Mouse (Mus musculus) MEL (cell line): Measurements from ENCODE around the gene Pam16. TPM values are rescaled to one million over a fixed set of nuclear protein-coding genes. Genes with fewer than 3 reads are reported as not detected.

ENCODE experiments used
- DNase-seq: peaks from one replicate; pipeline ENCODE4 v3.0.0; 2011; ENCODE audit warnings: low read depth, low spot score
- H3K27ac ChIP-seq: 2 replicates; pipeline ENCODE4 v1.5.1; 2012; ENCODE audit warnings: low read depth, mild to moderate bottlenecking, control low read depth, low read length, moderate library complexity; ENCODE audit not compliant: control insufficient read depth
- H3K27me3 ChIP-seq, 2 experiments: fragments of 150-350 bp in 1 of 2; sonication (generic) in 1 of 2; 2 replicates each; pipeline ENCODE4 v1.6.1; 2012; ENCODE audit warnings: low read length in 2 of 2, mild to moderate bottlenecking in 2 of 2, improper control_type of control experiment in 1 of 2, moderate library complexity in 1 of 2; ENCODE audit not compliant: insufficient read depth in 2 of 2, control insufficient read depth in 1 of 2
- H3K36me3 ChIP-seq, 2 experiments: 2 replicates each; pipeline ENCODE4 v1.6.1; 2012 to 2014; ENCODE audit warnings: low read length in 2 of 2, improper control_type of control experiment in 1 of 2, inconsistent platforms in 1 of 2, mild to moderate bottlenecking in 1 of 2; ENCODE audit not compliant: insufficient read depth in 2 of 2, control insufficient read depth in 1 of 2
- H3K4me1 ChIP-seq, 2 experiments: fragments of 150-350 bp in 1 of 2; sonication (generic) in 1 of 2; 2 replicates each; pipeline ENCODE4 v1.6.1; 2012; ENCODE audit warnings: low read length in 2 of 2, improper control_type of control experiment in 1 of 2, mild to moderate bottlenecking in 1 of 2; ENCODE audit not compliant: insufficient read depth in 2 of 2, control insufficient read depth in 1 of 2
- H3K4me3 ChIP-seq, 2 experiments: fragments of 150-350 bp in 1 of 2; sonication (generic) in 1 of 2; 2 replicates each; pipeline ENCODE4 v1.5.1; 2012; ENCODE audit warnings: low read depth in 2 of 2, low read length in 2 of 2, mild to moderate bottlenecking in 2 of 2, moderate library complexity in 2 of 2, control low read depth in 1 of 2, improper control_type of control experiment in 1 of 2; ENCODE audit not compliant: control insufficient read depth in 1 of 2, insufficient read depth in 1 of 2
- H3K79me2 ChIP-seq: 2 replicates; pipeline ENCODE4 v1.6.1; 2012; ENCODE audit warnings: mild to moderate bottlenecking, low read length, moderate library complexity; ENCODE audit not compliant: control insufficient read depth, poor library complexity, insufficient read depth
- H3K9ac ChIP-seq: 2 replicates; pipeline ENCODE4 v1.6.1; 2012; ENCODE audit warnings: low read depth, mild to moderate bottlenecking, control low read depth, low read length, moderate library complexity; ENCODE audit not compliant: control insufficient read depth, poor library complexity, severe bottlenecking
- H3K9me3 ChIP-seq: fragments of 150-350 bp; sonication (generic); replicated peaks from 2 replicates; pipeline ENCODE4 v1.6.1; 2012; ENCODE audit warnings: mild to moderate bottlenecking, low read length, improper control_type of control experiment, moderate library complexity; ENCODE audit not compliant: insufficient read depth
- BHLHE40 ChIP-seq: IDR thresholded peaks from 2 replicates; pipeline ENCODE4 v1.6.1; 2012; ENCODE audit warnings: low read depth, mild to moderate bottlenecking, inconsistent platforms, low read length, improper control_type of control experiment, borderline replicate concordance
- CTCF ChIP-seq, 3 experiments: IDR thresholded peaks in 2 of 3; conservative IDR thresholded peaks in 1 of 3; 2 replicates each; pipeline ENCODE4 v1.5.1; 2011 to 2012; ENCODE audit warnings: low read length in 3 of 3, low read depth in 2 of 3, mild to moderate bottlenecking in 2 of 3, improper control_type of control experiment in 1 of 3, inconsistent platforms in 1 of 3, mixed read lengths in 1 of 3, moderate library complexity in 1 of 3; ENCODE audit not compliant: control insufficient read depth in 1 of 3, insufficient read depth in 1 of 3, poor library complexity in 1 of 3, severe bottlenecking in 1 of 3
- ELF1 ChIP-seq: IDR thresholded peaks from 2 replicates; pipeline ENCODE4 v1.6.1; 2014; ENCODE audit warnings: low read depth, mild to moderate bottlenecking, inconsistent platforms, low read length, improper control_type of control experiment, moderate library complexity
- EP300 ChIP-seq, 2 experiments: IDR thresholded peaks; 2 replicates each; pipeline ENCODE4 v1.6.1; 2011; ENCODE audit warnings: improper control_type of control experiment in 2 of 2, low read length in 2 of 2, low read depth in 1 of 2, mild to moderate bottlenecking in 1 of 2
- HCFC1 ChIP-seq: IDR thresholded peaks from 2 replicates; pipeline ENCODE4 v1.6.1; 2012; ENCODE audit warnings: low read depth, mild to moderate bottlenecking, inconsistent platforms, low read length, improper control_type of control experiment, moderate library complexity
- NRF1 ChIP-seq: IDR thresholded peaks from 2 replicates; pipeline ENCODE4 v1.6.1; 2014; ENCODE audit warnings: low read depth, mild to moderate bottlenecking, inconsistent platforms, low read length, improper control_type of control experiment, moderate library complexity; ENCODE audit not compliant: poor library complexity, insufficient read depth, severe bottlenecking
- RAD21 ChIP-seq: IDR thresholded peaks from 2 replicates; pipeline ENCODE4 v1.6.1; 2011; ENCODE audit warnings: mild to moderate bottlenecking, low read depth, low read length, improper control_type of control experiment
- RCOR1 ChIP-seq: IDR thresholded peaks from 2 replicates; pipeline ENCODE4 v1.6.1; 2012; ENCODE audit warnings: low read depth, mild to moderate bottlenecking, inconsistent platforms, low read length, improper control_type of control experiment
- SIN3A ChIP-seq: IDR thresholded peaks from 2 replicates; pipeline ENCODE4 v1.6.1; 2012; ENCODE audit warnings: low read length, improper control_type of control experiment, inconsistent platforms
- SMC3 ChIP-seq: IDR thresholded peaks from 2 replicates; pipeline ENCODE4 v1.6.1; 2011; ENCODE audit warnings: low read depth, low read length, improper control_type of control experiment
- TAL1 ChIP-seq: IDR thresholded peaks from 2 replicates; pipeline ENCODE4 v1.6.1; 2012; ENCODE audit warnings: mild to moderate bottlenecking, inconsistent platforms, low read length, moderate library complexity, mixed read lengths
- TCF12 ChIP-seq: IDR thresholded peaks from 2 replicates; pipeline ENCODE4 v1.6.1; 2014; ENCODE audit warnings: low read depth, mild to moderate bottlenecking, inconsistent platforms, low read length, improper control_type of control experiment, moderate library complexity
- USF1 ChIP-seq: IDR thresholded peaks from 2 replicates; pipeline ENCODE4 v1.6.1; 2014; ENCODE audit warnings: low read depth, mild to moderate bottlenecking, inconsistent platforms, low read length, improper control_type of control experiment, moderate library complexity
- USF2 ChIP-seq, 2 experiments: IDR thresholded peaks; 2 replicates each; pipeline ENCODE4 v1.6.1; 2011 to 2012; ENCODE audit warnings: improper control_type of control experiment in 2 of 2, low read length in 2 of 2, borderline replicate concordance in 1 of 2, inconsistent platforms in 1 of 2, low read depth in 1 of 2, mild to moderate bottlenecking in 1 of 2; ENCODE audit not compliant: insufficient read depth in 1 of 2
- ZC3H11A ChIP-seq: IDR thresholded peaks from 2 replicates; pipeline ENCODE4 v1.6.1; 2012; ENCODE audit warnings: low read depth, mild to moderate bottlenecking, inconsistent platforms, low read length, improper control_type of control experiment
- ZMIZ1 ChIP-seq: IDR thresholded peaks from 2 replicates; pipeline ENCODE4 v1.6.1; 2012; ENCODE audit warnings: low read depth, mild to moderate bottlenecking, inconsistent platforms, low read length, improper control_type of control experiment, moderate library complexity
- polyA plus RNA-seq, 2 experiments: library from polyadenylated mRNA; stranded (reverse) in 1 of 2; unstranded in 1 of 2; fragments of >175 nt in 1 of 2; fragments of >200 nt in 1 of 2; gene quantifications; 2 replicates each; pipeline versions ENCODE4 v1.2.1 to v1.2.4; 2012; ENCODE audit warnings: low replicate concordance in 2 of 2, low read depth in 1 of 2; ENCODE audit not compliant: insufficient read length in 2 of 2, insufficient read depth in 1 of 2, missing spikeins in 1 of 2
- total RNA-seq: library from RNA; depleted of rRNA; stranded (reverse); fragments of 300-350 nt; gene quantifications from 2 replicates; pipeline ENCODE4 v1.2.3, GENCODE M21; 2012

The Pam16 gene
- total and polyA plus RNA-seq, 3 experiments, result 13.6 to 121 TPM; not detected in 1

- Histone ChIP-seq H3K27ac (no peak overlapping the region), H3K27me3 (no peaks in the 10 kb centered on the region), H3K36me3 (no peaks in the 10 kb centered on the region; a peak in 1 of 4 replicates), H3K4me1 (no peaks in the 10 kb centered on the region), H3K9ac (no peak overlapping the region), H3K4me3 (no peak overlapping the region), H3K79me2 (no peaks in the 10 kb centered on the region), H3K9me3 (no peaks in the 10 kb centered on the region)
- DNase-seq, result no peak
- TF ChIP-seq TAL1 (no peak), BHLHE40 (no peak), CTCF (IDR thresholded peaks at IDR 0.05 in 2 of 3, conservative IDR thresholded peaks at IDR 0.05 in 1 of 3; ENCODE audit: control insufficient read depth in 1 of 3, insufficient read depth in 1 of 3, low read depth in 2 of 3, low read length in 3 of 3, poor library complexity in 1 of 3, severe bottlenecking in 1 of 3) (peak; percentile 9 to 43 (median 23); a peak in 3 of 6 replicates), EP300 (IDR thresholded peaks at IDR 0.05; ENCODE audit: low read depth in 1 of 2, low read length in 2 of 2) (no peak), SMC3 (peak; percentile 20; the same call in 1 of the 2 replicates), TCF12 (no peak), HCFC1 (no peak), RAD21 (no peak), ELF1 (no peak), ZMIZ1 (no peak), USF2 (IDR thresholded peaks at IDR 0.05; ENCODE audit: borderline replicate concordance in 1 of 2, insufficient read depth in 1 of 2, low read depth in 1 of 2, low read length in 2 of 2) (no peak), NRF1 (no peak), ZC3H11A (no peak)
Observed at GRCm38 (mm10) chr16:4632050-4632449, 7.3 kb upstream of the Pam16 start.

GRCm38 (mm10) chr16:4629950-4630349, 5.2 kb upstream of the Pam16 start:
- Histone ChIP-seq H3K36me3 (peaks cover 0 to 5% of the 10 kb centered on the region in 2 experiments; a peak in 2 of 4 replicates), H3K27me3 (no peaks in the 10 kb centered on the region), H3K9ac (no peak overlapping the region), H3K9me3 (no peaks in the 10 kb centered on the region), H3K4me1 (peaks cover 0 to 6% of the 10 kb centered on the region in 2 experiments; a peak in 2 of 4 replicates), H3K4me3 (no peak overlapping the region), H3K79me2 (no peaks in the 10 kb centered on the region), H3K27ac (no peak overlapping the region)
- TF ChIP-seq CTCF (IDR thresholded peaks at IDR 0.05 in 2 of 3, conservative IDR thresholded peaks at IDR 0.05 in 1 of 3; ENCODE audit: control insufficient read depth in 1 of 3, insufficient read depth in 1 of 3, low read depth in 2 of 3, low read length in 3 of 3, poor library complexity in 1 of 3, severe bottlenecking in 1 of 3) (peak; percentile 90 to 96 (median 92)), ZC3H11A (peak; percentile 57), RCOR1 (no peak), EP300 (IDR thresholded peaks at IDR 0.05; ENCODE audit: low read depth in 1 of 2, low read length in 2 of 2) (no peak), SMC3 (peak; percentile 91), RAD21 (peak; percentile 75), SIN3A (0 out of 2 replicates have a peak, but pooled peaks have one; percentile 15), BHLHE40 (peak; percentile 20; the same call in 1 of the 2 replicates), USF1 (peak; percentile 57)
- DNase-seq, result peak; percentile 73
